Mouse (Mus musculus) stomach, postnatal 0 days (tissue): ENCODE results near the gene Cela1. TPM values are rescaled to one million over a fixed set of nuclear protein-coding genes. Genes with fewer than 3 reads are reported as not detected.

Experiments used
- ATAC-seq: fragments of 200-750 bp; cut with Nextera tagmentation; 2 replicates; pipeline ENCODE4 v1.8.0; 2017; ENCODE audit not compliant: low FRiP score, low TSS enrichment
- DNase-seq: peaks from one replicate; pipeline ENCODE4 v3.0.0-alpha.2; 2016; ENCODE audit warnings: low spot score
- H3K27ac ChIP-seq: fragments of 300-500 bp; sonication (generic); replicated peaks from 2 replicates; pipeline ENCODE4 v1.5.1; 2014; ENCODE audit warnings: mild to moderate bottlenecking, control low read depth
- H3K27me3 ChIP-seq: fragments of 300-500 bp; sonication (generic); 2 replicates; pipeline ENCODE4 v1.6.1; 2014; ENCODE audit warnings: low read length; ENCODE audit not compliant: control insufficient read depth, insufficient read depth
- H3K36me3 ChIP-seq: fragments of 300-500 bp; sonication (generic); 2 replicates; pipeline ENCODE4 v1.6.1; 2014; ENCODE audit warnings: low read length, mixed read lengths; ENCODE audit not compliant: control insufficient read depth, insufficient read depth
- H3K4me1 ChIP-seq: fragments of 300-500 bp; sonication (generic); replicated peaks from 2 replicates; pipeline ENCODE4 v1.6.1; 2014; ENCODE audit warnings: antibody characterized with exemption; ENCODE audit not compliant: control insufficient read depth, insufficient read depth
- H3K4me2 ChIP-seq: fragments of 300-500 bp; sonication (generic); replicated peaks from 2 replicates; pipeline ENCODE4 v1.6.1; 2014; ENCODE audit warnings: low read depth, mild to moderate bottlenecking, control low read depth, moderate library complexity
- H3K4me3 ChIP-seq: fragments of 300-500 bp; sonication (generic); 2 replicates; pipeline ENCODE4 v1.5.1; 2014; ENCODE audit warnings: low read depth, low read length, control low read depth
- H3K9ac ChIP-seq: fragments of 300-500 bp; sonication (generic); 2 replicates; pipeline ENCODE4 v1.6.1; 2014; ENCODE audit warnings: mild to moderate bottlenecking, low read length, control low read depth, mixed read lengths
- H3K9me3 ChIP-seq: fragments of 300-500 bp; sonication (generic); 2 replicates; pipeline ENCODE4 v1.6.1; 2016; ENCODE audit warnings: low read length; ENCODE audit not compliant: control insufficient read depth
- CTCF ChIP-seq: IDR thresholded peaks from 2 replicates; pipeline ENCODE4 v1.5.1; 2016; ENCODE audit warnings: antibody characterized with exemption, low read depth, mild to moderate bottlenecking, moderate library complexity
- EP300 ChIP-seq: optimal IDR thresholded peaks from 2 replicates; pipeline ENCODE3; 2016; ENCODE audit warnings: antibody characterized with exemption
- WGBS: fragments of 180-500 bp; shearing (Covaris S2); extraction: QIAGEN DNeasy Blood & Tissue Kit; methylation state at CpG from one replicate; pipeline ENCODE4 v1.1.7; 2014; 5-methylcytosine and 5-hydroxymethylcytosine counted together
- microRNA-seq: library from miRNA; unstranded; fragments of <30 nt; microRNA quantifications from one replicate; pipeline ENCODE4, GENCODE M21; 2016
- polyA plus RNA-seq: library from polyadenylated mRNA; unstranded; fragments of >200 nt; fragmentation: Nextera tagmentation; extraction: Ambion mirVana; gene quantifications from 2 replicates; pipeline ENCODE4 v1.2.1, GENCODE M21; 2015

The Cela1 gene
- polyA plus RNA-seq, 1 experiment from 2014 or later: 24.1 TPM

- peaks cover 8% of the 10 kb centered on the region; the same call in 1 of the 2 replicates for H3K36me3 ChIP-seq
- DNase-seq (no peak), ATAC-seq (no peak)
- no peak overlapping the region for H3K27ac ChIP-seq
- H3K27me3 ChIP-seq: no peaks in the 10 kb centered on the region
- no peak overlapping the region for H3K9ac ChIP-seq
- WGBS: 92% methylated on average over 3 of the region's 3 CpGs
- no peak overlapping the region for H3K4me2 ChIP-seq
- TF ChIP-seq EP300: no peak
- TF ChIP-seq CTCF: no peak
- H3K4me3 ChIP-seq: no peak overlapping the region
- 0 out of 2 replicates have a peak, but pooled peaks cover 4% of the 10 kb centered on the region for H3K4me1 ChIP-seq
- no peaks in the 10 kb centered on the region for H3K9me3 ChIP-seq
Measured at GRCm38 (mm10) chr15:100624435-100624834, 63.3 kb downstream of the Cela1 start.

Small RNA genes lying within 50 kb of the gene (microRNA-seq; reads per million reads assigned to microRNA genes)
- not detected for gene Mir6961

Other genes with a start within 250 kb of the Cela1 start
- gene Letmd1, start 218.9 kb downstream of the Cela1 start, polyA plus RNA-seq: 9.8 and 10.9 TPM in 2 replicates
- 2.6 and 2.8 TPM in 2 replicates for gene Csrnp2, start 192.4 kb downstream of the Cela1 start, polyA plus RNA-seq
- 8.7 and 9.6 TPM in 2 replicates for gene Tfcp2, start 135.9 kb downstream of the Cela1 start, polyA plus RNA-seq
- 2.6 and 3.2 TPM in 2 replicates for gene Pou6f1, start 87.9 kb downstream of the Cela1 start, polyA plus RNA-seq
- 177 and 205 TPM in 2 replicates for gene Dazap2, start 72.6 kb downstream of the Cela1 start, polyA plus RNA-seq
- 94.8 and 103 TPM in 2 replicates for gene Smagp, start 51.0 kb downstream of the Cela1 start, polyA plus RNA-seq
- gene Bin2, start 18.4 kb downstream of the Cela1 start, polyA plus RNA-seq: 1.3 and 2.3 TPM in 2 replicates
- gene Galnt6, start 41.5 kb upstream of the Cela1 start, polyA plus RNA-seq: 9.5 and 11.0 TPM in 2 replicates
- gene Slc4a8, start 73.8 kb upstream of the Cela1 start, polyA plus RNA-seq: 2.2 TPM in 2 replicates
- 0.40 and 0.61 TPM in 2 replicates for gene Scn8a, start 181.9 kb upstream of the Cela1 start, polyA plus RNA-seq